Mouse (Mus musculus): Measurements from ENCODE around the gene G2e3. TPM values are rescaled to one million over a fixed set of nuclear protein-coding genes. Genes with fewer than 3 reads are reported as not detected.

The G2e3 gene
- total and polyA plus RNA-seq, 3 experiments = 10.6 to 42.5 (median 11.3) TPM

DNA sequence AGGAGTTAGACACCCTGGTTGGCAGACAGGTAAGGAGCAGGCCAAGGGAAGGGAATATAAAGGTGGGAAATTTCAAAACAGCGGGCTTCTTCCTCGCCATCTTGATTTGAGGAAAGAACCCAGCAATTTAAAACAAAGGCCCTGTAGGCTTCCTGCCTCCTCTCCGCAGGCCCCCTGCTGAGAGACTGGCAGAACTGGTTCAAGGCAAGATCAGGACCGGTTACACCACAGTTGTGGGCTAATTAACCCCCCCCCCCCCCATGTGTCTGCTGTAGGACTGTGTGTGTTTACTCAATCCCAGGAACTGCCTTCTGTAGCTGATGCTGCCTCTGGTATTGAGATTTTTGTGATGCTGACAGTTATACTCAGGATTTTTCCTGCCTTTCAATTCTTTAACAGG is 1.7 kb upstream of the G2e3 start:
- no peak for DNase-seq (ENCODE audit: low read depth, low spot score)
- H3K9me3 ChIP-seq (replicated peaks; ENCODE audit: insufficient read depth, low read length) = no peaks in the 10 kb centered on the region
- H3K36me3 ChIP-seq (ENCODE audit: control insufficient read depth in 1 of 2, insufficient read depth in 2 of 2, low read length in 2 of 2) = peaks cover 1 to 14% of the 10 kb centered on the region in 2 experiments; a peak in 3 of 4 replicates
- H3K79me2 ChIP-seq (ENCODE audit: control insufficient read depth, insufficient read depth, low read length, poor library complexity) = peaks cover 24% of the 10 kb centered on the region
- no peak overlapping the region for H3K27ac ChIP-seq (ENCODE audit: control insufficient read depth, low read depth, low read length)
- TF ChIP-seq CHD2 (IDR thresholded peaks at IDR 0.05; ENCODE audit: low read length) (no peak), ZKSCAN1 (IDR thresholded peaks at IDR 0.05; ENCODE audit: low read depth, low read length) (no peak), BHLHE40 (IDR thresholded peaks at IDR 0.05; ENCODE audit: borderline replicate concordance, low read depth, low read length) (no peak), GATA1 (IDR thresholded peaks at IDR 0.05; ENCODE audit: low read depth, low read length) (no peak), SMC3 (IDR thresholded peaks at IDR 0.05; ENCODE audit: low read depth, low read length) (no peak), MAX (IDR thresholded peaks at IDR 0.05; ENCODE audit: low read length) (no peak), MEF2A (IDR thresholded peaks at IDR 0.05; ENCODE audit: extremely low read depth, insufficient replicate concordance, low read depth, low read length, poor library complexity, severe bottlenecking) (no peak), ZNF384 (IDR thresholded peaks at IDR 0.05; ENCODE audit: low read depth, low read length) (no peak), ELF1 (IDR thresholded peaks at IDR 0.05; ENCODE audit: low read depth, low read length) (no peak), RAD21 (IDR thresholded peaks at IDR 0.05; ENCODE audit: low read depth, low read length) (no peak), TAL1 (IDR thresholded peaks at IDR 0.05; ENCODE audit: low read length) (no peak), NRF1 (IDR thresholded peaks at IDR 0.05; ENCODE audit: insufficient read depth, low read depth, low read length, poor library complexity, severe bottlenecking) (no peak), NELFE (IDR thresholded peaks at IDR 0.05; ENCODE audit: low read depth, low read length) (no peak), KAT2A (conservative IDR thresholded peaks at IDR 0.05; ENCODE audit: low read depth, low read length) (no peak), POLR2AphosphoS2 (IDR thresholded peaks at IDR 0.05; ENCODE audit: low read length) (no peak), ZMIZ1 (IDR thresholded peaks at IDR 0.05; ENCODE audit: low read depth, low read length) (no peak), CTCF (IDR thresholded peaks at IDR 0.05 in 2 of 3, conservative IDR thresholded peaks at IDR 0.05 in 1 of 3; ENCODE audit: control insufficient read depth in 1 of 3, insufficient read depth in 1 of 3, low read depth in 2 of 3, low read length in 3 of 3, poor library complexity in 1 of 3, severe bottlenecking in 1 of 3) (no peak), TCF12 (IDR thresholded peaks at IDR 0.05; ENCODE audit: low read depth, low read length) (no peak), JUND (IDR thresholded peaks at IDR 0.05; ENCODE audit: low read depth, low read length) (no peak), MYC (IDR thresholded peaks at IDR 0.05; ENCODE audit: low read depth, low read length) (no peak)
- no peak overlapping the region for H3K9ac ChIP-seq (ENCODE audit: control insufficient read depth, low read depth, low read length, poor library complexity, severe bottlenecking)
- no peak overlapping the region for H3K4me3 ChIP-seq (ENCODE audit: control insufficient read depth in 1 of 2, insufficient read depth in 1 of 2, low read depth in 2 of 2, low read length in 2 of 2)
- H3K27me3 ChIP-seq (ENCODE audit: control insufficient read depth in 1 of 2, insufficient read depth in 2 of 2, low read length in 2 of 2) = no peaks in the 10 kb centered on the region
- H3K4me1 ChIP-seq (ENCODE audit: control insufficient read depth in 1 of 2, insufficient read depth in 2 of 2, low read length in 2 of 2) = peaks cover 0 to 6% of the 10 kb centered on the region in 2 experiments; a peak in 2 of 4 replicates

DNA sequence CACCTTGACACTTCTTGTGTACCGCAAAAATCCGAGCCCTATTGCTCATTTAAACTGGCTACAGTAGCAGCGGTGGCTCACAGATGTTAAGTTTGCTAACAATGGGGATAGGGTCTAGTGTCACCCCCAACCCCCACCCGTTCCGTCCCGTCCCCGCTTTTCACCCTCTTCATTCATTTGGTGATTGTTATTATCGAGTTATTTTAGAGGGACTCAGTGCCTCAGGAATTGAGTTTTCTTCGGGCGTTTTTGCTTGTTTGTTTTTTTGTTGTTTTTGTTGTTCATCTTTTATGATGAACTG is 787 bp downstream of the G2e3 start:
- no peak for DNase-seq (ENCODE audit: low read depth, low spot score)
- H3K27ac ChIP-seq (ENCODE audit: control insufficient read depth, low read depth, low read length) = peak overlapping the region; percentile 48
- peak overlapping the region; percentile 79 to 99 for H3K4me3 ChIP-seq (ENCODE audit: control insufficient read depth in 1 of 2, insufficient read depth in 1 of 2, low read depth in 2 of 2, low read length in 2 of 2)
- no peaks in the 10 kb centered on the region for H3K27me3 ChIP-seq (ENCODE audit: control insufficient read depth in 1 of 2, insufficient read depth in 2 of 2, low read length in 2 of 2)
- peaks cover 14 to 15% of the 10 kb centered on the region in 2 experiments for H3K36me3 ChIP-seq (ENCODE audit: control insufficient read depth in 1 of 2, insufficient read depth in 2 of 2, low read length in 2 of 2)
- peaks cover 31% of the 10 kb centered on the region for H3K79me2 ChIP-seq (ENCODE audit: control insufficient read depth, insufficient read depth, low read length, poor library complexity)
- no peak for TF ChIP-seq CHD2 (IDR thresholded peaks at IDR 0.05; ENCODE audit: low read length)
- no peak for TF ChIP-seq KAT2A (conservative IDR thresholded peaks at IDR 0.05; ENCODE audit: low read depth, low read length)
- TF ChIP-seq E2F4 (IDR thresholded peaks at IDR 0.05; ENCODE audit: borderline replicate concordance, low read depth, low read length) = no peak
- TF ChIP-seq NRF1 (IDR thresholded peaks at IDR 0.05; ENCODE audit: insufficient read depth, low read depth, low read length, poor library complexity, severe bottlenecking) = no peak
- TF ChIP-seq CHD1 (IDR thresholded peaks at IDR 0.05; ENCODE audit: low read depth, low read length) = no peak
- TF ChIP-seq JUND (IDR thresholded peaks at IDR 0.05; ENCODE audit: low read depth, low read length) = no peak
- TF ChIP-seq UBTF (IDR thresholded peaks at IDR 0.05; ENCODE audit: borderline replicate concordance, insufficient read depth, low read depth, low read length) = no peak
- TF ChIP-seq SIN3A (IDR thresholded peaks at IDR 0.05; ENCODE audit: low read length) = no peak; the same call in 1 of the 2 replicates
- TF ChIP-seq RCOR1 (IDR thresholded peaks at IDR 0.05; ENCODE audit: low read depth, low read length) = no peak
- no peak for TF ChIP-seq MAFK (IDR thresholded peaks at IDR 0.05; ENCODE audit: borderline replicate concordance, low read depth, low read length)
- TF ChIP-seq MYC (IDR thresholded peaks at IDR 0.05; ENCODE audit: low read depth, low read length) = no peak
- TF ChIP-seq ZNF384 (IDR thresholded peaks at IDR 0.05; ENCODE audit: low read depth, low read length) = no peak
- TF ChIP-seq HCFC1 (IDR thresholded peaks at IDR 0.05; ENCODE audit: low read depth, low read length) = no peak
- no peak for TF ChIP-seq MAZ (IDR thresholded peaks at IDR 0.05; ENCODE audit: low read depth, low read length)
- H3K9me3 ChIP-seq (replicated peaks; ENCODE audit: insufficient read depth, low read length) = no peaks in the 10 kb centered on the region
- H3K9ac ChIP-seq (ENCODE audit: control insufficient read depth, low read depth, low read length, poor library complexity, severe bottlenecking) = peak overlapping the region; percentile 89
- H3K4me1 ChIP-seq (ENCODE audit: control insufficient read depth in 1 of 2, insufficient read depth in 2 of 2, low read length in 2 of 2) = peaks cover 0 to 6% of the 10 kb centered on the region in 2 experiments; a peak in 2 of 4 replicates

All from MEL (cell line).